Mouse (Mus musculus) urinary bladder, postnatal 0 days (tissue): Measurements from ENCODE around the gene Prl2a1. TPM values are rescaled to one million over a fixed set of nuclear protein-coding genes. Genes with fewer than 3 reads are reported as not detected.

Source experiments
- polyA plus RNA-seq: library from polyadenylated mRNA; unstranded; fragments of >200 nt; fragmentation: Nextera tagmentation; extraction: Ambion mirVana; gene quantifications from 2 replicates; pipeline ENCODE4 v1.2.1, GENCODE M21; 2015

The Prl2a1 gene
- not detected in 2 replicates for polyA plus RNA-seq

DNA sequence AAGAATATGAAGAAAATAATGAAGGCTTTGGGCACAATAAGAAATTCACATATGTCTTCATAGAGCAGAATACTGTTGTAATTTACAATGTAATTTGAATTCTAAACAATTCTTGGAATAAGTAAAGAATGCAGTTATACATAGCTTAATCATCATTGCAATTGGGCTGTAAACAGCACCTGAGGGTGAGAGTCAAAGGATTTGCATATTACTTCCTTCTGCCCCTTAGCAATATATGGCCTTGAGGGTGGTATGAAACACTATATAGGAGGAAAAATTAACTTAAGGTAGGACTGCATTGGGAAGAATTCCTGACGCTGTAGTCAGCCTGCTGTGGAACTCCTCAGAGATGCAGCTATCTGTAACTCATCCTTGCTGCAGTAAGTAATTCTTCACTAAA, at the start of gene Prl2a1:
Gene Prl2a1 (plus strand): TSS at position 301 of the 400 bp plus-strand sequence.

DNA sequence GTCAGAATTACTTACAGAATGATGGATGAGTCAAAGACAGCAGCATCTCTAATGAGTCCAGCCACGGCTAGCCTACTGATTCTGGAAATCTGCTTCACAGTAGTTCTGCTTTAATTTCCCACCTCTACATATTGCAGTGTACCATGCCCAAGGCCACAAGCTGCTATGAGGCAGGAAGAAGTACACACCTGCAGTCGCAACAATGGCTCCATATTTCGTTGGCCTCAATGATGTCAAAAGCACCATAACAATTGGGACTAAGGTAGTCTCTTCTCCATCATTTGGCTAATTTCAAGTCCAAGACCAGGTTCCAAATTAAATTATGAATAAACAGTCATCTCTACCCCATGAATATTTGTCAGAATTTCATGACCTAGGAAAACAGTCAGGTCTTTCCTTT, 20.8 kb upstream of the Prl2a1 start, which contains the start of gene Prl7c1:
Gene Prl7c1 (minus strand): TSS at position 101 of the 400 bp plus-strand sequence.

DNA sequence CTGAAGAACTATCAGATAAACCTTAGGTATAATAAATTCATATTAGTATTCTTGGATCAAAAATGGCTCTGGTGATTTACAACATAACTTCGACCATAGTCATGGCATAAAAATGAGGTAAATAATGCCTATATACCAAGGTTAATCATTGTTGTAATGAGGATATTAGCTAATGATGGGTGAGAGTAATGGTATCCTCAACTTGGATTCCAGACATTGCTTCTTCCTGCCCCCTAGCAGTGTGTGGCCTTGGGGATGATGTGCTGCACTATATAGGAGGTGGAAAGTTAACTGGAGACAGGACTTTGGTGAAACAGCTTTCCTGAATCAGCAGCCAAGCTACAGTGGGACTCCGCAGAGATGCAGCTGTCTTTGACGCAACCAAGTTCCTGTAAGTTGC, 47.6 kb downstream of the Prl2a1 start, which contains the start of gene Prl2c1:
Gene Prl2c1 (plus strand): TSS at position 301 of the 400 bp plus-strand sequence.

Other genes starting within 250 kb of the Prl2a1 start
- gene Prl8a9, start 237.0 kb upstream of the Prl2a1 start, polyA plus RNA-seq: not detected in 2 replicates
- not detected in 2 replicates for gene Prl8a1, start 219.5 kb upstream of the Prl2a1 start, polyA plus RNA-seq
- 0.18 TPM in 1 of 2 replicates, not detected in the other for gene Prl7b1, start 191.1 kb upstream of the Prl2a1 start, polyA plus RNA-seq
- gene Prl7a1, start 159.2 kb upstream of the Prl2a1 start, polyA plus RNA-seq: not detected in 2 replicates
- not detected in 2 replicates for gene Prl7a2, start 133.6 kb upstream of the Prl2a1 start, polyA plus RNA-seq
- gene Prl7d1, start 84.9 kb upstream of the Prl2a1 start, polyA plus RNA-seq: not detected in 2 replicates
- gene Prl7c1, start 20.9 kb upstream of the Prl2a1 start, polyA plus RNA-seq: not detected in 2 replicates
- not detected in 2 replicates for gene Prl2c1, start 47.7 kb downstream of the Prl2a1 start, polyA plus RNA-seq
- not detected in 2 replicates for gene Prl4a1, start 214.6 kb downstream of the Prl2a1 start, polyA plus RNA-seq